Mouse (Mus musculus): ENCODE data around the gene Tenm3. TPM values are rescaled to one million over a fixed set of nuclear protein-coding genes. Genes with fewer than 3 reads are reported as not detected.

The Tenm3 gene
- polyA plus RNA-seq, 1 experiment from 2014 or later: 26.2 TPM

- H3K4me3 ChIP-seq (replicated peaks): no peak overlapping the region
- H3K27ac ChIP-seq: no peak overlapping the region
- no peaks in the 10 kb centered on the region for H3K27me3 ChIP-seq
- H3K36me3 ChIP-seq: no peaks in the 10 kb centered on the region
- H3K4me1 ChIP-seq: peaks cover 5% of the 10 kb centered on the region; the same call in 1 of the 2 replicates
- H3K4me2 ChIP-seq: no peak overlapping the region
- WGBS: 57% methylated on average over 8 of the region's 8 CpGs
- no peak for ATAC-seq (replicated peaks; ENCODE audit: low FRiP score)
- H3K9me3 ChIP-seq (replicated peaks): no peaks in the 10 kb centered on the region
- H3K9ac ChIP-seq: no peak overlapping the region
Measured at GRCm38 (mm10) chr8:48802231-48802630, 41.5 kb downstream of the Tenm3 start.

DNA sequence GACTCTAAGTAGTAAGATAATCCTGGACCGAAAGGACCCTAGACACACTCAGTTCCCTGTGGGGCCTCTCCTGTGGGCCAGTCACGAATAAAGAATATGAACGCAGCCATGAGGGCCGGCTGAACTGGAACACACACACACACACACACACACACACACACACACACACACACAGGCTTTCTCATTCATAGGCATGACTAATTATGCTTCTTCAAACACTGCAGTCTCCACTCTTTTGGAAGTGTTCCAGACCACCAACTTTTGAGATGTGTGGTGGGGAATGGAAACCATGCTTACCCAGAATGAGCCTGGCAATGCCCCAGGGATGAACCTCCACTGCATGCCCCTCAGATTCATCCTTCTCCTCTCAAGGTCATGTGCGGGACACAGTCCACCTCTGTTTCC is 45.8 kb downstream of the Tenm3 start:
- H3K9me3 ChIP-seq (replicated peaks): no peaks in the 10 kb centered on the region
- no peak for ATAC-seq (replicated peaks; ENCODE audit: low FRiP score)
- no peak overlapping the region for H3K27ac ChIP-seq
- H3K4me3 ChIP-seq (replicated peaks): no peak overlapping the region
- no peaks in the 10 kb centered on the region for H3K36me3 ChIP-seq
- no peak overlapping the region for H3K9ac ChIP-seq
- H3K4me2 ChIP-seq: no peak overlapping the region
- 76% methylated on average over 5 of the region's 5 CpGs for WGBS
- H3K27me3 ChIP-seq: no peaks in the 10 kb centered on the region
- H3K4me1 ChIP-seq: peaks cover 3% of the 10 kb centered on the region; the same call in 1 of the 2 replicates

GRCm38 (mm10) chr8:48794285-48794684 is 49.5 kb downstream of the Tenm3 start:
- Histone ChIP-seq H3K27me3 (no peaks in the 10 kb centered on the region), H3K9me3 (replicated peaks) (no peaks in the 10 kb centered on the region), H3K27ac (no peak overlapping the region), H3K4me1 (no peaks in the 10 kb centered on the region), H3K4me2 (no peak overlapping the region), H3K9ac (no peak overlapping the region), H3K4me3 (replicated peaks) (no peak overlapping the region), H3K36me3 (no peaks in the 10 kb centered on the region)
- WGBS: 73% methylated on average over 7 of the region's 7 CpGs
- no peak for ATAC-seq (replicated peaks; ENCODE audit: low FRiP score)

- ATAC-seq (replicated peaks; ENCODE audit: low FRiP score): no peak
- no peaks in the 10 kb centered on the region for H3K27me3 ChIP-seq
- no peaks in the 10 kb centered on the region for H3K4me1 ChIP-seq
- no peak overlapping the region for H3K4me3 ChIP-seq (replicated peaks)
- no peak overlapping the region for H3K9ac ChIP-seq
- no peaks in the 10 kb centered on the region for H3K9me3 ChIP-seq (replicated peaks)
- WGBS: 76% methylated on average over 8 of the region's 8 CpGs
- no peak overlapping the region for H3K4me2 ChIP-seq
- H3K27ac ChIP-seq: no peak overlapping the region
- no peaks in the 10 kb centered on the region for H3K36me3 ChIP-seq
Measured at GRCm38 (mm10) chr8:48793729-48794128, 50.0 kb downstream of the Tenm3 start.

DNA sequence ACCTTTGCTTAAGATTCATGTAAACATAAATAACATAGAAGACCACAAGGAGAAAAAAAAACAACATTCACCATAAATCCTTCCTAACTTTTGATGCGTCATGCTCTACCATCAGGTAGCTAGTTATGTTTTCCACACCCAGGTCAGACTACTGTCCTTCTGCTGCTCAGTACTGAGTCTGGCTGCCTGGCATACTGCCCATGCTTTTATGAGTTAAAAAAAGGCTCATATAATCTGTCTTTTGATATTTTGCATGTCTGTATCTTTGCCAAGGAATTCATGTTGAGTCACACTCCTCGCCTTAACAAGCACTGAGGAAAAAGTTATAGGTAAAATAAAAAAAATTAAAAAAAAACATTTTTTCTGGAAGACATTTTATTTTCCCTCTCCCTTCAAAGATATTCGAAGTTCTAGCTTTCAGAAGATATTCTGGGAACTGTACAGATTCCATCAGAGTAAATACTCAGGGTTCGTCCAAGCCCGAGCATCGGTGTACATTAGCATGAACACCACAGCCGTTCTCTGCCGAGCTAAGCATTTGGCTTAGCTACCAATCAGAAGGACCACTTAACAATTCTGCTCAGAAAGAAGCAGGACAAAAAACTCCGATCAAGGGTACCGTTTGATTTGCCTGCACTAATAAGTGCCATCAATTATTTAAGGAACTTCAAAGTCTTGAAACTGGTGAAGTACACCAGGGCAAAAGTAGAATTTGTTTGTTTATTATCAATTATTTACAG is 51.0 kb downstream of the Tenm3 start:
- Histone ChIP-seq H3K4me2 (no peak overlapping the region), H3K36me3 (no peaks in the 10 kb centered on the region), H3K4me1 (no peaks in the 10 kb centered on the region), H3K9me3 (replicated peaks) (no peaks in the 10 kb centered on the region), H3K27me3 (no peaks in the 10 kb centered on the region), H3K4me3 (replicated peaks) (no peak overlapping the region), H3K9ac (no peak overlapping the region), H3K27ac (no peak overlapping the region)
- 75% methylated on average over 10 of the region's 10 CpGs for WGBS
- no peak for ATAC-seq (replicated peaks; ENCODE audit: low FRiP score)

GRCm38 (mm10) chr8:48783308-48783707 is 60.4 kb downstream of the Tenm3 start:
- WGBS: 84% methylated on average over 9 of the region's 9 CpGs
- Histone ChIP-seq H3K9ac (no peak overlapping the region), H3K4me1 (peaks cover 11% of the 10 kb centered on the region), H3K4me3 (replicated peaks) (no peak overlapping the region), H3K27me3 (no peaks in the 10 kb centered on the region), H3K27ac (no peak overlapping the region), H3K36me3 (no peaks in the 10 kb centered on the region; the same call in 1 of the 2 replicates), H3K4me2 (no peak overlapping the region), H3K9me3 (replicated peaks) (no peaks in the 10 kb centered on the region)
- ATAC-seq (replicated peaks; ENCODE audit: low FRiP score): no peak

DNA sequence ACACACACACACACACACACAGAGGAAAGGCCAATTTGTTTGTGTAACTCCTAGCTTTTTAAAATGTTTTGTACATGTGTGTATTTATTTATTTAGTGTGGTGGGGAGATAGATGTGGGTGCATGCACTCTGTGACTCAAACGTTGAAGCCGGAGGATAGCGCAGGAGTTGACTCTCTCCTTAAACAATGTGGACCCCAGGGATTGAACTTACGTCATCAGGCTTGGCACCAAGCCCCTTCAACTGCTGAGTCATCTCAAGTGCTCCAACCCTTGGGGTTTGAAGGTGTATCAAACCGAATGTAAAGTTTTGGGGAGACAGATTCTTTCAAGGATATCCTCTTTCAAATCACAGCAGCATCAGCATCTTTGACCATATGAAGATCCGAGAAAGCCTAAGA is 63.1 kb downstream of the Tenm3 start:
- no peak overlapping the region for H3K9ac ChIP-seq
- peaks cover 17% of the 10 kb centered on the region for H3K4me1 ChIP-seq
- H3K36me3 ChIP-seq: no peaks in the 10 kb centered on the region; the same call in 1 of the 2 replicates
- ATAC-seq (replicated peaks; ENCODE audit: low FRiP score): no peak
- H3K27ac ChIP-seq: no peak overlapping the region
- no peak overlapping the region for H3K4me2 ChIP-seq
- 68% methylated on average over 6 of the region's 6 CpGs for WGBS
- no peaks in the 10 kb centered on the region for H3K9me3 ChIP-seq (replicated peaks)
- no peak overlapping the region for H3K4me3 ChIP-seq (replicated peaks)
- no peaks in the 10 kb centered on the region for H3K27me3 ChIP-seq

GRCm38 (mm10) chr8:48779194-48779593 is 64.6 kb downstream of the Tenm3 start:
- no peak overlapping the region for H3K9ac ChIP-seq
- 44% methylated on average over 4 of the region's 4 CpGs for WGBS
- no peak overlapping the region for H3K4me2 ChIP-seq
- H3K27me3 ChIP-seq: no peaks in the 10 kb centered on the region
- H3K4me1 ChIP-seq: peaks cover 22% of the 10 kb centered on the region
- no peak overlapping the region for H3K4me3 ChIP-seq (replicated peaks)
- H3K9me3 ChIP-seq (replicated peaks): no peaks in the 10 kb centered on the region
- no peaks in the 10 kb centered on the region for H3K36me3 ChIP-seq
- no peak overlapping the region for H3K27ac ChIP-seq
- peak; percentile 59; the same call in 1 of the 2 replicates for ATAC-seq (replicated peaks; ENCODE audit: low FRiP score)

GRCm38 (mm10) chr8:48776081-48776480 is 67.7 kb downstream of the Tenm3 start:
- Histone ChIP-seq H3K4me1 (peaks cover 16% of the 10 kb centered on the region), H3K4me2 (peak overlapping the region; percentile 19), H3K27me3 (no peaks in the 10 kb centered on the region), H3K27ac (no peak overlapping the region), H3K9ac (no peak overlapping the region), H3K4me3 (replicated peaks) (no peak overlapping the region), H3K36me3 (no peaks in the 10 kb centered on the region), H3K9me3 (replicated peaks) (no peaks in the 10 kb centered on the region)
- no peak for ATAC-seq (replicated peaks; ENCODE audit: low FRiP score)
- 59% methylated on average over 9 of the region's 9 CpGs for WGBS

- Histone ChIP-seq H3K4me1 (peaks cover 16% of the 10 kb centered on the region), H3K27ac (peak overlapping the region; percentile 10; the same call in 1 of the 2 replicates), H3K4me2 (peak overlapping the region; percentile 19), H3K9me3 (replicated peaks) (no peaks in the 10 kb centered on the region), H3K9ac (no peak overlapping the region), H3K36me3 (no peaks in the 10 kb centered on the region), H3K4me3 (replicated peaks) (no peak overlapping the region), H3K27me3 (no peaks in the 10 kb centered on the region)
- 16% methylated on average over 9 of the region's 9 CpGs for WGBS
- peak; percentile 83 for ATAC-seq (replicated peaks; ENCODE audit: low FRiP score)
Measured at GRCm38 (mm10) chr8:48775531-48776037, 68.2 kb downstream of the Tenm3 start.

DNA sequence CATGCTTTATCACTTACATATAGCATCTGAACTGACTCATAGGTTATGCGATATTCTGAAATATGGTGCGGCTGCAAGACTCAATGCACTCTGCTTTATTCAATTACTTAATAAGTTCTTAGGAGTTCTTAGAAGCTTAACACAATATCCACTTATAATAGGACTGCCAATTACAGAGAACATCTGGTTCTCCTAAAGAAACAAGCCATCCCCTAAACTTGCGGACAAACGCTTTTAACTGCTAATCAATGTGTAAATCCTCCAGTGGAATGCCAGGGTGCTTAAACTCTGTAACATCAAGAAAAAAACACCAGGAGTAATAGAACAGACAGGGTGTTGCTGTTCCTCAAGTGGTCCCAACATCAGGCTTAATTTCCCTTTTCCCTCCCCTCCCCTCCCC is 68.9 kb downstream of the Tenm3 start:
- H3K27ac ChIP-seq: no peak overlapping the region
- 56% methylated on average over 4 of the region's 4 CpGs for WGBS
- peaks cover 16% of the 10 kb centered on the region for H3K4me1 ChIP-seq
- no peak overlapping the region for H3K4me3 ChIP-seq (replicated peaks)
- no peak for ATAC-seq (replicated peaks; ENCODE audit: low FRiP score)
- H3K9ac ChIP-seq: no peak overlapping the region
- no peaks in the 10 kb centered on the region for H3K36me3 ChIP-seq
- no peak overlapping the region for H3K4me2 ChIP-seq
- H3K9me3 ChIP-seq (replicated peaks): no peaks in the 10 kb centered on the region
- H3K27me3 ChIP-seq: no peaks in the 10 kb centered on the region

GRCm38 (mm10) chr8:48766545-48767234 is 77.1 kb downstream of the Tenm3 start:
- peaks cover 13% of the 10 kb centered on the region for H3K4me1 ChIP-seq
- H3K27me3 ChIP-seq: no peaks in the 10 kb centered on the region
- WGBS: 52% methylated on average over 16 of the region's 16 CpGs
- H3K36me3 ChIP-seq: no peaks in the 10 kb centered on the region
- ATAC-seq (replicated peaks; ENCODE audit: low FRiP score): 0 out of 2 replicates have a peak, but pooled peaks have one; percentile 36
- H3K4me2 ChIP-seq: no peak overlapping the region
- no peaks in the 10 kb centered on the region for H3K9me3 ChIP-seq (replicated peaks)
- no peak overlapping the region for H3K4me3 ChIP-seq (replicated peaks)
- H3K9ac ChIP-seq: no peak overlapping the region
- H3K27ac ChIP-seq: no peak overlapping the region

Measured in kidney, embryonic 15.5 days (tissue).